Mouse (Mus musculus) left cerebral cortex, postnatal 36 days (tissue): ENCODE data around the gene Slc30a9. TPM values are rescaled to one million over a fixed set of nuclear protein-coding genes. Genes with fewer than 3 reads are reported as not detected.

ENCODE experiments used
- DNase-seq, 2 experiments: peaks; one replicate each; pipeline ENCODE4 v3.0.0; 2021 to 2022; ENCODE audit warnings: low spot score in 2 of 2, mixed read lengths in 1 of 2
- intact Hi-C: fragments of 180-260 bp; cut with DNase I; formaldehyde crosslinking; loops from one replicate; pipeline ENCODE4 v1.15.1; 2025
- total RNA-seq, 2 experiments: library from RNA; stranded (reverse); gene quantifications; 2 replicates each; pipeline ENCODE4 v1.2.3; 2021

The Slc30a9 gene
- total RNA-seq, 2 experiments from 2014 or later = 183 to 199 TPM

DNA sequence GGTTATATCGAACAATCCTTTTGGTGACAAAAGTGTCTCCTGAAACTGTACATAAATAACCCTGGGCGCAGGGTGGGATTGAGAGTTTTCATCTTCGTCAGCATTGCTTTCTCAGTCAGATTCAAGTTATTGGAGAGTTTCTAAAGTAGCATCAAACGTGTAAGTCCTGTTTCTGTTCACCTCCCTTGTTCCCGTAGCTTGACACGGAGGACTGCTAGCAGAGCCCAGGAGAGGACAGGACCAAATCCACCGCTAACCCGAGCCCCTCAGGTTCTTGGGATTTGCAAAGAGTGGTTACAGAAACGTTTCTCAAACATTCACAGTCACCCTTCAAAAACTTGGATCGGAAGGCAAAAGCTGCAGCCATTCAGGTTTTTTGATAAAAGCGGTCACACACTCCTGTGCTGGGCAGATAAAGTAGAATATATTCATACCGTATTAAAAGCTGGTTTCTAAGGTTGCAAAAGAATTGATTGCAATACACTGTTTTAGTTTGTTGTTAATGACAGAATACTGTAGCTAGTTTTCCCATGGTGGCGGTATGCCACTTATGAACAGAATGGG lies 986 bp downstream of the Slc30a9 start:
- DNase-seq = no peak
- intact Hi-C loops = loop anchor here (5.0 kb wide), 1 partner anchor 45 kb away; the partner anchor contains the start of gene Tmem33

DNA sequence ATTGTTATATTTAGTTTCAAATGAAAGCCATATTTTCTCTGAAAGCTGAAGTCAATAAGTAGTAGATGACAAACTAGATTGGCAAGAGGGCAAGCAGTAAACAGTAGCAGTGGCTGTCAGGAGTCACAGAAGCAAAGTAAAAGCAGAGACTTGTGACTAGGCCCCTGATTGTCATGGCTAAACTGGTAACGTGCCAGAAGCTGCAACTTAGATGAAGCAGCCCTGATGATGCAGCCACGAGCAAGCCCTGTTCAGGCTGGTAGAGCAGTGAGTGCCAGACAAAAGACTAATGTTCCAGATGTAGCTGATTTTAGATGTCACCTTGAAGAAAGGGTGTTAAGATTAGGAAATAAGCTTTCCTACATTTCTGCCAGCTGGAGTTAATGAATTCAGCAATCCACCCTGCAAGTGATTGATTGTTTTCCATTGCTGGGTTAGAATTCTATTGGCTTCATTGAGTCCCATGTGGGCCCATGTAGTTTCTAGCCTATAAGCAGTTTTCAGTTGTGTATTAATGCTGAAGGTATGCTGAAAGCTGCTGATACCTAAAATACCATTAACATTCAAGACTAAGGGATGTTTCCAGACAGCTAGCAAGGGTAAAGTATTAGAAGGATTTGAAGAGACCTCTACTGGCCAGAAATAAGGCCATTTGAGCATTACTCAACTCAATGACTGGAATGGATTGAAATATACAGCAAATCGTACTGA lies 5.2 kb downstream of the Slc30a9 start:
- DNase-seq = no peak
- intact Hi-C loops = no loop called here

DNA sequence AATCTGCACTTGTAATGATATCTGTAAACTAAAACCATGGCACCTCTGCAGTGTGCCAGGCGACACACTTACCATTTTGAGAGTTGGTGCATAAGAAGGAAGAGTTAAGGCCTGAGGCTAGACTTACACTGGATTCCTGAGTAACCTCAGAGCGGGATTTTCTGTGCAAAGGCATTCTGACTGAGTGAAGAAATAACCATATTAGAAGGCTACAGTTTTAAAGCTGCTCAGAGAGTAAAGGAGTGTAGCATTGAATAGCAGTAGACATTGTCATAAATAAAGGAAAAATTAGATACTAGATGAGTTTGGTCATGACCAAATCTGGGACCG lies 5.7 kb downstream of the Slc30a9 start:
- intact Hi-C loops = no loop called here
- no peak for DNase-seq

- intact Hi-C loops = no loop called here
- no peak for DNase-seq
Observed at GRCm38 (mm10) chr5:67321656-67322268, 15.0 kb downstream of the Slc30a9 start.

DNA sequence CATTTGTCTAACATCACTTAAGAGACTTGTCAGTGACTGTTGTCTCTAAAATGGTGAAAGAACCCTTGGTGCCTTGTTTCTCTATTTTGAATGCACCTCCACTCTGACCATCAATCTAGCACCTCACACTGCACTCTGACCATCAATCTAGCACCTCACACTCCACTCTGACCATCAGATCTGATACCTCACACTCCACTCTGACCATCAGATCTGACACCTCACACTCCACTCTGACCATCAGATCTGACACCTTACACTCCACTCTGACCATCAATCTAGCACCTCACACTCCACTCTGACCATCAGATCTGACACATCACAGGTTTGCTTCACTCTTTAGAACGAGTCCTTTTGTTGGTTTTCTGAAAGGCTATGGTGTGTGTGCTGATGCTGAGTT lies 17.3 kb downstream of the Slc30a9 start:
- intact Hi-C loops = no loop called here
- DNase-seq = no peak

DNA sequence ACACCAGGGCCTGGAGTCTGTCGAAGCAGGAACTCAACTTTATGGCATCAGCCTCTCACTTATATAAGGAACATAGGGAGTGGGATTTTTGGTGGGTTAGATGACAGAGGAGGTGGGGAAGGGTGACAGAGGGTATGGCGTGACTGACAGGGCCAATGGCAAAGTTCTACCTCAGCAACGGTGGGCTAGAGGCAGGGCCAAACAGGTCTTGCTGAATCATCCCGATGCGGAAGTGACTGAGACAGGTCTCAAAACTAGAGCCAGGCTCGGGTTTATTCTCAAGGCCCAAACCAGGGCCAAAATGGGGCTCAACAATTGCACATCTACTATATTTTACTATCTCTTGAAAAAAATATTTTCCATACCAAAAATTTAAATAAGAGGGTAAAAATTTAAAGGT lies 34.1 kb downstream of the Slc30a9 start:
- intact Hi-C loops = no loop called here
- no peak for DNase-seq

- DNase-seq = no peak
- intact Hi-C loops = no loop called here
Observed at GRCm38 (mm10) chr5:67347060-67347459, 40.3 kb downstream of the Slc30a9 start.

- DNase-seq = peak; percentile 47 to 58
- intact Hi-C loops = no loop called here
Observed at GRCm38 (mm10) chr5:67348949-67349348, 42.2 kb downstream of the Slc30a9 start.

GRCm38 (mm10) chr5:67362316-67362715 lies 55.6 kb downstream of the Slc30a9 start:
- intact Hi-C loops = no loop called here

GRCm38 (mm10) chr5:67362931-67363330 lies 56.2 kb downstream of the Slc30a9 start:
- intact Hi-C loops = no loop called here
- no peak for DNase-seq

More at GRCm38 (mm10) chr5:67362316-67362715, 55.6 kb downstream of the Slc30a9 start:
- no peak for DNase-seq

DNA sequence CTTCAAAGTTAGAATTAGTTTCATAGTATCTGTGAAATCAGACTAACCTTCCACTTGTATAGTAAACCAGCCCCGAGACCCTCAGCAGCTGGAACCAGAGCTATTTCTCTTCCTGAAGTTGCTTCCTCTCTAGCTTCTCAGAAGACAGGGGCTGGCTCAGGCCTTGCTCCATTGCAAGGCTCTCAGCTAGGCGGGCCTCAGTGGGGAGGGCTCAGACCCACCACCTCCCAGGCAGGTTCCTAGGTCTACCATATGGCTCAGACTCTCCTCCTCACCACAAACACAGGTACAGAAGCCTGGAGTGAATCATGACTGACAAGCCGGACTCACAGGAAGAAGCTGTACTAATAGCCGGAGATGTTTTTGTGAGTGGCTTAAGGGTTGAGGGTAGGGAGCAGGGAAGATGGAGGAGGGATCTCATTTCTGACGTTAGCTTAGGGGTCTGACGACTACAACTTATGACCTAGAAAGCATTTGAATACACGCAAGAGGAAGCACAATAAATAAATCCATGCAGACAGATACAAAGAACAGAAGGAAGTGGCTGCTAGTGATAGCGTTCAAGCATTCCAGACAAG lies 70.4 kb downstream of the Slc30a9 start:
- intact Hi-C loops = no loop called here
- no peak for DNase-seq

DNA sequence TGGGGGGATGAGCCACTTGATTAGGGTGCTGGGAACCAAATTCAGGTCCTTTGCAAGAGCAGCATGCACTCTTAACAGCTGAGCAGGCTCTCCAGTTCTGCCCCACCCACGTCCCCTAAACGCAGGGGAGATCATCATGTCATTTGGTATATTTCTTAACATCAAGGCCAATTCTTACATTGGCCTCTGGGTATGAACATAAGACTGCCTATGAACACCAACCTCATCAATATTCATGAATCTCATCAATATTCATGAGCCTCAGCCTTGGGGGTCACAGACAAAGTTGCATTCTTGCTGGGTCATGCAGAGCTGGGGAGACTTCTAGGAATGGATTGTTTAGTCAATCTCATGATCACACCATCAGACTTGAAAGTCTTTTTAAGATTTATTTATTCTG lies 74.9 kb downstream of the Slc30a9 start:
- intact Hi-C loops = no loop called here
- DNase-seq = no peak

DNA sequence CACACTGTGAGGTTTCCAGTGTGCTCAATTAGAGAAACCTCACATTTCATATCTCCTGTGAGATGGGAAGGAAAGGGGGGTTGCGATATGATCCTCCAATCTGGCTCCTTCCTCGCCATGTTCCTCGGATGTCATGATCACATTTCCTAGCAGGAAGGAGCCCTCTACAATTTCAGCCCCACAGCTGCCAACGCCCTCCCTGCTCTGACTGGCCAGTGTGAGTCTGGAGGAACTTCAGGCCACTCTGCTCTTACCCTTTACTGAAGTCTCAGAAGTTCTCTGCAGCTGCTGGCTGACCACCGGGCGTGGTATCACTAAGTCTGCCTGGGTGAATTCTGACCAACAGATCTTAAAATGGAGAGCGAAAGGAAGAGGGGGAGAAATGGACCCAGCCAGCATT lies 75.8 kb downstream of the Slc30a9 start:
- DNase-seq = no peak
- intact Hi-C loops = no loop called here

DNA sequence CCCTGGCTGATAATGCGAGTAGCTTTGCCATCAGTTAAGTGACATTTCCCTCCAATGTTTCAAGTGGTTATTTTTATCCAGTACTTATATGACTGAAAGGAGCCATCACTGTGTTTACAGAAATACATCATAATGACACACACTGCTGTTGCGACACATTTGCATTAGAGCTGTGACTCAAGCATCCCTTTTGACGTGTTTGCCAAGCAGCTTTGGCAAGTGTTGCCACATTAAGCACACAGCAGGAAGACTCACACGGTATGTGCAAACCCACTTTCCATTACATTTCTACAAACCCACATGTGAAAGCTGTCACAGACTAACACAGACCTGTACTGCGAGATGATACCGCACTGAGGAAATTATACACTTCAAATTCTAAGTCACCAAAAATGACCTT lies 87.2 kb downstream of the Slc30a9 start:
- intact Hi-C loops = no loop called here
- DNase-seq = no peak

- intact Hi-C loops = no loop called here
- DNase-seq = no peak
Observed at GRCm38 (mm10) chr5:67395211-67395851, 88.6 kb downstream of the Slc30a9 start.

- intact Hi-C loops = no loop called here
- no peak for DNase-seq
Observed at GRCm38 (mm10) chr5:67397186-67397585, 90.4 kb downstream of the Slc30a9 start.

DNA sequence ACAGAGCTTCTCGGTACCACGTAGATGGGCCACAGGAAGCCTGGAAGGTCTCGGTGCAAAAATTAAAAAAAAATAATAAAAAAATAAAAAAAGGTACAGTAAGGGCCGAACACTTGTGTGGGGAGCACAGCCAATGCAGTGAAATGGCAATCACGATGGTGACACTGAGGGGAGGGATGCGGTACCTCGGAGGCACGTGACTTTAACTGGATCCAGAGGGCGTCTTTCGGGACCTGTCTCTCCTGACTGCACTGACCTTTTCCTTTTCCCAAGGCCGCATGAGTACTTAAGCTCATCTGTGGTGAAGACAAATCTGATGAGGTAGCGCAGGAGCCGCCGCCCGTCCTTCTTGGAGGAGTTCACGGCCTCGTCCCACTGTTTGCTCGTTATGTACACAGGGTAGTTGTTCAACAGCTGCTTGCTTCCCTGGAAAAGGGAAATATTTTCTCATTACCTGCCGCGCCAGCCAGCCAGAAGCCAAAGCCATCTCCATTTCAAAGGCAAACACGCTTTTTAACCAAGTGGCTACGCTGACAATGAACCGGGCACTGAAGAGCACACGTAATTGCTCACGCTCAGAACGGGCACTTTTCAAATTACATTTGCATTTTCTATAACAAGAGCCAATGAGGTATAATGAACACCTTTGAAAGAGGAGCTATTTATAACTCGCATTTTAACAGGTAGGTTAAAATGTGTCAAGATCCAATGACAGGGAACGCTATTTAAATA lies 93.3 kb downstream of the Slc30a9 start:
- intact Hi-C loops = no loop called here
- no peak for DNase-seq

GRCm38 (mm10) chr5:67400608-67401480 lies 94.1 kb downstream of the Slc30a9 start:
- intact Hi-C loops = no loop called here
- DNase-seq = no peak

GRCm38 (mm10) chr5:67401612-67402011 lies 94.9 kb downstream of the Slc30a9 start:
- no peak for DNase-seq
- intact Hi-C loops = no loop called here
